Mouse (Mus musculus): ENCODE measurements around the gene Rpusd1. TPM values are rescaled to one million over a fixed set of nuclear protein-coding genes. Genes with fewer than 3 reads are reported as not detected.

Rpusd1 gene
- polyA plus RNA-seq (2015; fragmentation: Nextera tagmentation; extraction: Ambion mirVana) = 8.7 and 9.4 TPM in 2 replicates

GRCm38 (mm10) chr17:25727265-25728008 is at the start of gene Rpusd1, which contains the start of gene Chtf18:
Rpusd1 (plus strand) TSS chr17:25727670.
Chtf18 (minus strand) TSS chr17:25727419.

DNA sequence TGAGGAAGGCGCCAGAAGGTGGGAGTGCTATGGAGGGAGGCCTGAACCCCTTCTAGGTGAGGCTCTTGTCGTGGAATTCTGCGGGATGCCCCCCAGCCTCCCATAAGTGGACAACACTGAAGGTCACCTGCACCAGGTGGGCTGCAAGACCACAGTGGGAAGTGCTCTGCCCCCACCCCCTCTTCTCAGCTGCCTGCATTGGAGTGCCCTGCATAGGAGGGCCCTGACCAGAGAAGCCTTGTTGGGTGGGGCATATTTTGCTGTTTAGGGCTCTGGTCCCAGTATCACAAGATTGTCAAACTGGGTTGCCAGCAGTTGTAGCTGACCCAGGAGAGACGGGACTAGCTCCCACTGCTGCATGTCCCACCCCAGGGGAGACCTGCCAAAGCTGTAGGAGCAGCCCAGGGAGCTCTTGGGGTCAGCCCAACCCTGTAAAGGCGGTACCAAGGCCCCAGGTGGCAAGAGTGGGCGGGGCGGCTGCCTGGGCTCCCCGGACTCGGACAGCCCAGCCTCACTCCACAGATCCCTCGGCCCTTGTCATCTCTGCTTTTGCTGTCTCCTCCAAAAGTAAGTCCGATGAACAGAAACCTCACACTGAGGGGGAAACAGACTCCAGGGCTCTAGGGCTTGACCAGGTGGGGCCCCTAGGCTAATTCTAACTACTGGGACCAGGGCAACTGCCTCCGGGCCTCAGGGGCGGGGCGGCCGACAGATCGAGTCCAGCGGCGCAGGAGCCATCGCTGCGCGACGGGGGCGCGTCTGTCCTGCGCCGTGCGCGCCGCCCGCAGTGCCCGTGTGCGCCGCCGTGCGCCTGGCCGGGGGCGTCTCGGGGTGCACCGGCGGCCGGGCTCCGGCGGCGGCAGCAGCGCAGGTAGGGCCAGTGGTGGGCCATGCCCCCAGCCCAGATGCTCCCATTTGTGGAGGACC is 10.5 kb upstream of the Rpusd1 start, which contains the start of gene Gng13:
Gene Gng13 (plus strand): TSS at position 461 of the 927 bp plus-strand sequence.

GRCm38 (mm10) chr17:25735745-25736144 is 8.3 kb downstream of the Rpusd1 start, which contains the start of gene Mslnl:
Mslnl (plus strand) TSS chr17:25736042.

DNA sequence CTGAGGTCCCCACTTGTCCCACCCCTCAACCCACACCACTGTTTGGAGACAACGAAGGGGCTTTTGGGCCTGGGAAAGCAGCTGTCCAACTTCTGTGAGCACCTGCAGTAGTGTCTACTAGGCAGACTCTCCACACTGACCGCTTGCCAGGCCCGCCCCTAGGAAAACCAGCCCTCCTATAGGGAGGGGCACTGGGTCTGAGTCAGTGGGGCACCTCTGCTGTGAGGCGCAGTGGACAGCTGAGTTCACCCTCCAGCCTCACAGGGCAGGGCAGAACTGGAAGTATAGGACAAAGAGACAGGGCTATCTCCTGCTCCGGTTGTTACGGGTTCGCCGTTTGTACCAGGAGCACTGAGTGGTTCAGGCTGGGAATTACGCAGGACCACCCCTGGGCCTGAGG is 26.8 kb downstream of the Rpusd1 start, which contains the start of gene Msln:
Gene Msln (minus strand): TSS at position 138 of the 400 bp plus-strand sequence.

DNA sequence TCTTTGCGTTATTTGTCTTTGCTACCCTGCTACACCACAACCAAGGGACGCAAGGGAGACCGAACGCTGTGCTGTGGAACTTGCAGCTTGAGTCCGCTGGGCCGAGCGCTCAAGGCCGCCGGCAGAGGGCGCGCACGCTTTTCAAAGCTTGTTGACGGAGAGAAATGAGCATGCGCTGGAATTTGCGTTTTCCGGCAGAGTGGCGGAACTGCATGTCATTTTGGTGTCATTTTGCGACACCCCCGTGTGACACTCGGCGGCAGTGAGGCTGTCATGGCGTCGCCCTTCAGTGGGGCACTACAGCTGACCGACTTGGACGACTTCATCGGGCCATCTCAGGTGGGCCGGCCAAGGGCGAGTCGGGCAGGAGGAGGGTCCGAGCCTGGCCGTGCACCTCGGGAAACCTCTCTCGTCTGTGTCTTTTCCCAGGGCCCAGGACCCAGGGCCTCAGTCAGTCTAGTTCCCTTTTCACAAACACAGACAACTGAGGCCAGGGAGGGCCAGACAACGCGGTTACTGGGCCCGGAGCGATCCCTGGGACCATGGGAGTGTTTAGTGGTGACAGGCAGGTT is 46.2 kb downstream of the Rpusd1 start, which contains the start of gene Narfl:
Gene Narfl (plus strand): TSS at position 228 of the 572 bp plus-strand sequence.

Small RNA genes within 50 kb of the gene (microRNA-seq; reads per million reads assigned to microRNA genes)
- gene Gm25083 = 0 reads per million in 2 experiments
- 0.20 to 1.1 reads per million in 2 experiments for gene Mir6966

Other genes with a start within 250 kb of the Rpusd1 start
- gene Sstr5, start 230.4 kb upstream of the Rpusd1 start, polyA plus RNA-seq (2015; fragmentation: Nextera tagmentation; extraction: Ambion mirVana) = 0.05 TPM in 1 of 2 replicates, not detected in the other
- gene Sox8, start 157.0 kb upstream of the Rpusd1 start, polyA plus RNA-seq (2015; fragmentation: Nextera tagmentation; extraction: Ambion mirVana) = 14.7 and 16.2 TPM in 2 replicates
- gene Lmf1, start 148.6 kb upstream of the Rpusd1 start, polyA plus RNA-seq (2015; fragmentation: Nextera tagmentation; extraction: Ambion mirVana) = 11.6 and 14.8 TPM in 2 replicates
- gene Gng13, start 10.5 kb upstream of the Rpusd1 start, polyA plus RNA-seq (2015; fragmentation: Nextera tagmentation; extraction: Ambion mirVana) = 0.28 TPM in 1 of 2 replicates, not detected in the other
- gene Chtf18, start 251 bp upstream of the Rpusd1 start, polyA plus RNA-seq (2015; fragmentation: Nextera tagmentation; extraction: Ambion mirVana) = 3.2 and 4.6 TPM in 2 replicates
- not detected in 2 replicates for gene Mslnl, start 8.4 kb downstream of the Rpusd1 start, polyA plus RNA-seq (2015; fragmentation: Nextera tagmentation; extraction: Ambion mirVana)
- 1.4 and 1.7 TPM in 2 replicates for gene Msln, start 26.7 kb downstream of the Rpusd1 start, polyA plus RNA-seq (2015; fragmentation: Nextera tagmentation; extraction: Ambion mirVana)
- gene Narfl, start 46.1 kb downstream of the Rpusd1 start, polyA plus RNA-seq (2015; fragmentation: Nextera tagmentation; extraction: Ambion mirVana) = 36.6 and 38.7 TPM in 2 replicates
- gene Haghl, start 58.0 kb downstream of the Rpusd1 start, polyA plus RNA-seq (2015; fragmentation: Nextera tagmentation; extraction: Ambion mirVana) = 31.4 and 32.9 TPM in 2 replicates
- gene Ccdc78, start 58.9 kb downstream of the Rpusd1 start, polyA plus RNA-seq (2015; fragmentation: Nextera tagmentation; extraction: Ambion mirVana) = 0.16 and 0.22 TPM in 2 replicates
- gene Fam173a, start 65.2 kb downstream of the Rpusd1 start, polyA plus RNA-seq (2015; fragmentation: Nextera tagmentation; extraction: Ambion mirVana) = 55.4 and 60.9 TPM in 2 replicates
- gene AC134908.4, start 68.0 kb downstream of the Rpusd1 start, polyA plus RNA-seq (2015; fragmentation: Nextera tagmentation; extraction: Ambion mirVana) = 0.35 and 0.65 TPM in 2 replicates
- 22.8 and 28.7 TPM in 2 replicates for gene Metrn, start 69.5 kb downstream of the Rpusd1 start, polyA plus RNA-seq (2015; fragmentation: Nextera tagmentation; extraction: Ambion mirVana)
- 0.72 and 0.95 TPM in 2 replicates for gene Fbxl16, start 81.4 kb downstream of the Rpusd1 start, polyA plus RNA-seq (2015; fragmentation: Nextera tagmentation; extraction: Ambion mirVana)
- gene Wdr24, start 96.0 kb downstream of the Rpusd1 start, polyA plus RNA-seq (2015; fragmentation: Nextera tagmentation; extraction: Ambion mirVana) = 11.8 and 12.4 TPM in 2 replicates
- gene Jmjd8, start 101.2 kb downstream of the Rpusd1 start, polyA plus RNA-seq (2015; fragmentation: Nextera tagmentation; extraction: Ambion mirVana) = 17.9 and 23.0 TPM in 2 replicates
- gene Stub1, start 105.7 kb downstream of the Rpusd1 start, polyA plus RNA-seq (2015; fragmentation: Nextera tagmentation; extraction: Ambion mirVana) = 186 and 212 TPM in 2 replicates
- gene Rhbdl1, start 109.6 kb downstream of the Rpusd1 start, polyA plus RNA-seq (2015; fragmentation: Nextera tagmentation; extraction: Ambion mirVana) = 13.6 and 17.2 TPM in 2 replicates
- gene Gm20683, start 114.1 kb downstream of the Rpusd1 start, polyA plus RNA-seq (2015; fragmentation: Nextera tagmentation; extraction: Ambion mirVana) = 4.3 and 4.5 TPM in 2 replicates
- 11.2 and 13.6 TPM in 2 replicates for gene Rhot2, start 117.2 kb downstream of the Rpusd1 start, polyA plus RNA-seq (2015; fragmentation: Nextera tagmentation; extraction: Ambion mirVana)
- 3.5 and 5.5 TPM in 2 replicates for gene Wdr90, start 133.8 kb downstream of the Rpusd1 start, polyA plus RNA-seq (2015; fragmentation: Nextera tagmentation; extraction: Ambion mirVana)
- gene Mcrip2, start 141.1 kb downstream of the Rpusd1 start, polyA plus RNA-seq (2015; fragmentation: Nextera tagmentation; extraction: Ambion mirVana) = 120 and 122 TPM in 2 replicates
- gene Mettl26, start 147.4 kb downstream of the Rpusd1 start, polyA plus RNA-seq (2015; fragmentation: Nextera tagmentation; extraction: Ambion mirVana) = 35.5 and 37.9 TPM in 2 replicates
- 0.15 and 0.19 TPM in 2 replicates for gene Wfikkn1, start 153.2 kb downstream of the Rpusd1 start, polyA plus RNA-seq (2015; fragmentation: Nextera tagmentation; extraction: Ambion mirVana)
- gene Rab40c, start 192.1 kb downstream of the Rpusd1 start, polyA plus RNA-seq (2015; fragmentation: Nextera tagmentation; extraction: Ambion mirVana) = 9.7 and 10.2 TPM in 2 replicates
- 27.6 and 28.6 TPM in 2 replicates for gene Pigq, start 217.3 kb downstream of the Rpusd1 start, polyA plus RNA-seq (2015; fragmentation: Nextera tagmentation; extraction: Ambion mirVana)
- gene Nhlrc4, start 217.3 kb downstream of the Rpusd1 start, polyA plus RNA-seq (2015; fragmentation: Nextera tagmentation; extraction: Ambion mirVana) = not detected in 2 replicates
- gene A930017K11Rik, start 224.9 kb downstream of the Rpusd1 start, polyA plus RNA-seq (2015; fragmentation: Nextera tagmentation; extraction: Ambion mirVana) = 0.14 TPM in 1 of 2 replicates, not detected in the other